Mouse (Mus musculus): ENCODE measurements at regions not wholly inside any gene's neighbourhood (a gene's known extent, or its start where the extent isn't known, plus 50 kb on each side); places are given as distances from the start of the nearest gene placed in this dataset.

GRCm38 (mm10) chr13:44441061-44441460, 288.2 kb upstream of the Jarid2 start:
- Histone ChIP-seq H3K27me3 (ENCODE audit: control insufficient read depth, insufficient read depth, low read length, poor library complexity, severe bottlenecking) (no peaks in the 10 kb centered on the region), H3K36me3 (ENCODE audit: control insufficient read depth, insufficient read depth, low read length, poor library complexity, severe bottlenecking) (no peaks in the 10 kb centered on the region)
- no peak for DNase-seq (ENCODE audit: low read depth, low spot score)

GRCm38 (mm10) chr13:44449216-44449830, 280.0 kb upstream of the Jarid2 start:
- Histone ChIP-seq H3K27me3 (ENCODE audit: control insufficient read depth, insufficient read depth, low read length, poor library complexity, severe bottlenecking) (no peaks in the 10 kb centered on the region), H3K36me3 (ENCODE audit: control insufficient read depth, insufficient read depth, low read length, poor library complexity, severe bottlenecking) (no peaks in the 10 kb centered on the region)
- no peak for DNase-seq (ENCODE audit: low read depth, low spot score)

GRCm38 (mm10) chr13:44451224-44451623, 278.1 kb upstream of the Jarid2 start:
- no peaks in the 10 kb centered on the region for H3K27me3 ChIP-seq (ENCODE audit: control insufficient read depth, insufficient read depth, low read length, poor library complexity, severe bottlenecking)
- no peak for DNase-seq (ENCODE audit: low read depth, low spot score)
- no peaks in the 10 kb centered on the region for H3K36me3 ChIP-seq (ENCODE audit: control insufficient read depth, insufficient read depth, low read length, poor library complexity, severe bottlenecking)

- Histone ChIP-seq H3K27me3 (ENCODE audit: control insufficient read depth, insufficient read depth, low read length, poor library complexity, severe bottlenecking) (no peaks in the 10 kb centered on the region), H3K36me3 (ENCODE audit: control insufficient read depth, insufficient read depth, low read length, poor library complexity, severe bottlenecking) (no peaks in the 10 kb centered on the region)
- DNase-seq (ENCODE audit: low read depth, low spot score) = no peak
Measured at GRCm38 (mm10) chr13:44453131-44453530, 276.1 kb upstream of the Jarid2 start.

GRCm38 (mm10) chr13:44454136-44454535, 275.1 kb upstream of the Jarid2 start:
- Histone ChIP-seq H3K36me3 (ENCODE audit: control insufficient read depth, insufficient read depth, low read length, poor library complexity, severe bottlenecking) (no peaks in the 10 kb centered on the region), H3K27me3 (ENCODE audit: control insufficient read depth, insufficient read depth, low read length, poor library complexity, severe bottlenecking) (no peaks in the 10 kb centered on the region)
- no peak for DNase-seq (ENCODE audit: low read depth, low spot score)

- DNase-seq (ENCODE audit: low read depth, low spot score) = no peak
- no peaks in the 10 kb centered on the region for H3K27me3 ChIP-seq (ENCODE audit: control insufficient read depth, insufficient read depth, low read length, poor library complexity, severe bottlenecking)
Measured at GRCm38 (mm10) chr13:44455193-44455592, 274.1 kb upstream of the Jarid2 start.

GRCm38 (mm10) chr13:44458744-44459143, 270.5 kb upstream of the Jarid2 start:
- no peaks in the 10 kb centered on the region for H3K27me3 ChIP-seq (ENCODE audit: control insufficient read depth, insufficient read depth, low read length, poor library complexity, severe bottlenecking)
- DNase-seq (ENCODE audit: low read depth, low spot score) = no peak

More at GRCm38 (mm10) chr13:44455193-44455592, 274.1 kb upstream of the Jarid2 start:
- H3K36me3 ChIP-seq (ENCODE audit: control insufficient read depth, insufficient read depth, low read length, poor library complexity, severe bottlenecking) = no peaks in the 10 kb centered on the region

GRCm38 (mm10) chr13:44459148-44459547, 270.1 kb upstream of the Jarid2 start:
- H3K36me3 ChIP-seq (ENCODE audit: control insufficient read depth, insufficient read depth, low read length, poor library complexity, severe bottlenecking) = no peaks in the 10 kb centered on the region
- no peaks in the 10 kb centered on the region for H3K27me3 ChIP-seq (ENCODE audit: control insufficient read depth, insufficient read depth, low read length, poor library complexity, severe bottlenecking)
- no peak for DNase-seq (ENCODE audit: low read depth, low spot score)

More at GRCm38 (mm10) chr13:44458744-44459143, 270.5 kb upstream of the Jarid2 start:
- no peaks in the 10 kb centered on the region for H3K36me3 ChIP-seq (ENCODE audit: control insufficient read depth, insufficient read depth, low read length, poor library complexity, severe bottlenecking)

GRCm38 (mm10) chr13:44463675-44464074, 265.6 kb upstream of the Jarid2 start:
- DNase-seq (ENCODE audit: low read depth, low spot score) = no peak
- no peaks in the 10 kb centered on the region for H3K27me3 ChIP-seq (ENCODE audit: control insufficient read depth, insufficient read depth, low read length, poor library complexity, severe bottlenecking)
- H3K36me3 ChIP-seq (ENCODE audit: control insufficient read depth, insufficient read depth, low read length, poor library complexity, severe bottlenecking) = no peaks in the 10 kb centered on the region

- DNase-seq (ENCODE audit: low read depth, low spot score) = no peak
- Histone ChIP-seq H3K36me3 (ENCODE audit: control insufficient read depth, insufficient read depth, low read length, poor library complexity, severe bottlenecking) (no peaks in the 10 kb centered on the region), H3K27me3 (ENCODE audit: control insufficient read depth, insufficient read depth, low read length, poor library complexity, severe bottlenecking) (no peaks in the 10 kb centered on the region)
Measured at GRCm38 (mm10) chr13:44465567-44465966, 263.7 kb upstream of the Jarid2 start.

- Histone ChIP-seq H3K36me3 (ENCODE audit: control insufficient read depth, insufficient read depth, low read length, poor library complexity, severe bottlenecking) (no peaks in the 10 kb centered on the region), H3K27me3 (ENCODE audit: control insufficient read depth, insufficient read depth, low read length, poor library complexity, severe bottlenecking) (no peaks in the 10 kb centered on the region)
- DNase-seq (ENCODE audit: low read depth, low spot score) = no peak
Measured at GRCm38 (mm10) chr13:44468963-44469674, 260.2 kb upstream of the Jarid2 start.

GRCm38 (mm10) chr13:44469675-44470074, 259.6 kb upstream of the Jarid2 start:
- DNase-seq (ENCODE audit: low read depth, low spot score) = no peak
- no peaks in the 10 kb centered on the region for H3K27me3 ChIP-seq (ENCODE audit: control insufficient read depth, insufficient read depth, low read length, poor library complexity, severe bottlenecking)
- no peaks in the 10 kb centered on the region for H3K36me3 ChIP-seq (ENCODE audit: control insufficient read depth, insufficient read depth, low read length, poor library complexity, severe bottlenecking)

GRCm38 (mm10) chr13:44473200-44473599, 256.1 kb upstream of the Jarid2 start:
- Histone ChIP-seq H3K27me3 (ENCODE audit: control insufficient read depth, insufficient read depth, low read length, poor library complexity, severe bottlenecking) (no peaks in the 10 kb centered on the region), H3K36me3 (ENCODE audit: control insufficient read depth, insufficient read depth, low read length, poor library complexity, severe bottlenecking) (no peaks in the 10 kb centered on the region)
- DNase-seq (ENCODE audit: low read depth, low spot score) = no peak

GRCm38 (mm10) chr13:44476901-44477300, 252.4 kb upstream of the Jarid2 start:
- H3K36me3 ChIP-seq (ENCODE audit: control insufficient read depth, insufficient read depth, low read length, poor library complexity, severe bottlenecking) = no peaks in the 10 kb centered on the region
- H3K27me3 ChIP-seq (ENCODE audit: control insufficient read depth, insufficient read depth, low read length, poor library complexity, severe bottlenecking) = no peaks in the 10 kb centered on the region
- DNase-seq (ENCODE audit: low read depth, low spot score) = no peak

GRCm38 (mm10) chr13:44480128-44480527, 249.1 kb upstream of the Jarid2 start:
- Histone ChIP-seq H3K36me3 (ENCODE audit: control insufficient read depth, insufficient read depth, low read length, poor library complexity, severe bottlenecking) (no peaks in the 10 kb centered on the region), H3K27me3 (ENCODE audit: control insufficient read depth, insufficient read depth, low read length, poor library complexity, severe bottlenecking) (no peaks in the 10 kb centered on the region)
- no peak for DNase-seq (ENCODE audit: low read depth, low spot score)

Measured in splenic B cell, adult 2 months (primary cell).